Mouse (Mus musculus) G1E (cell line): ENCODE measurements around the gene Zfp467. TPM values are rescaled to one million over a fixed set of nuclear protein-coding genes. Genes with fewer than 3 reads are reported as not detected.

Experiments
- ATAC-seq: 2 replicates; pipeline ENCODE4 v1.8.0; 2016; ENCODE audit warnings: mild to moderate bottlenecking; ENCODE audit not compliant: insufficient number of reproducible peaks, poor library complexity, low FRiP score, severe bottlenecking; ENCODE audit errors: extremely low read depth
- DNase-seq: peaks from one replicate; pipeline ENCODE4 v3.0.0; 2012; ENCODE audit warnings: low spot score
- H3K27me3 ChIP-seq: 2 replicates; pipeline ENCODE4 v1.6.1; 2012; ENCODE audit warnings: mild to moderate bottlenecking, low read length, inconsistent platforms; ENCODE audit not compliant: insufficient read depth
- H3K36me3 ChIP-seq: replicated peaks from 2 replicates; pipeline ENCODE3; 2012; ENCODE audit warnings: mild to moderate bottlenecking, inconsistent platforms
- H3K4me1 ChIP-seq: 2 replicates; pipeline ENCODE4 v1.6.1; 2012; ENCODE audit warnings: low read depth, low read length, inconsistent platforms, mixed read lengths; ENCODE audit not compliant: insufficient read depth
- H3K4me3 ChIP-seq: 2 replicates; pipeline ENCODE4 v1.5.1; 2012; ENCODE audit warnings: low read depth, mild to moderate bottlenecking, inconsistent platforms, low read length, moderate library complexity, mixed read lengths
- H3K9me3 ChIP-seq: replicated peaks from 2 replicates; pipeline ENCODE4 v1.6.1; 2012; ENCODE audit warnings: inconsistent platforms
- CTCF ChIP-seq: IDR thresholded peaks from 2 replicates; pipeline ENCODE4 v1.5.1; 2012; ENCODE audit warnings: low read depth, low read length, inconsistent platforms, mixed read lengths
- GATA1 ChIP-seq: IDR thresholded peaks from 2 replicates; pipeline ENCODE4 v1.6.1; 2012; ENCODE audit warnings: borderline replicate concordance, low read length, inconsistent platforms, mixed read lengths
- GATA2 ChIP-seq: IDR thresholded peaks from 2 replicates; pipeline ENCODE4 v1.6.1; 2012; ENCODE audit warnings: low read depth, low read length, inconsistent platforms, borderline replicate concordance
- POLR2AphosphoS5 ChIP-seq: IDR thresholded peaks from 2 replicates; pipeline ENCODE4 v1.6.1; 2012; ENCODE audit warnings: low read depth, low read length, inconsistent platforms; ENCODE audit not compliant: insufficient replicate concordance
- TAL1 ChIP-seq: conservative IDR thresholded peaks from 2 replicates; pipeline ENCODE4 v1.6.1; 2012; ENCODE audit warnings: low read depth, low read length, inconsistent platforms, mixed read lengths
- polyA plus RNA-seq: library from polyadenylated mRNA; stranded (reverse); fragments of >175 nt; gene quantifications from 2 replicates; pipeline ENCODE4 v1.2.3, GENCODE M21; 2012
- total RNA-seq, 2 experiments: library from RNA; stranded (forward) in 1 of 2; stranded (reverse) in 1 of 2; fragments of 200-1000 nt in 1 of 2; fragments of >200 nt in 1 of 2; fragmentation: Nextera tagmentation in 1 of 2; gene quantifications; 2 replicates each; pipeline ENCODE4 v1.2.3; 2014 to 2017

The Zfp467 gene
- total RNA-seq (2014; fragmentation: Nextera tagmentation) (not detected in 2 replicates), total RNA-seq (2017) (0.05 and 0.64 TPM in 2 replicates), polyA plus RNA-seq (0.02 and 0.07 TPM in 2 replicates)

- TF ChIP-seq CTCF (no peak), TAL1 (no peak), POLR2AphosphoS5 (no peak), GATA1 (no peak), GATA2 (no peak)
- DNase-seq (no peak), ATAC-seq (no peak)
- H3K9me3 ChIP-seq, result no peaks in the 10 kb centered on the region
- H3K4me1 ChIP-seq, result peaks cover 6% of the 10 kb centered on the region
- H3K36me3 ChIP-seq, result no peaks in the 10 kb centered on the region
- peaks cover 22% of the 10 kb centered on the region; the same call in 1 of the 2 replicates for H3K27me3 ChIP-seq
- no peak within 1 kb of the TSS for H3K4me3 ChIP-seq
Observed at GRCm38 (mm10) chr6:48445181-48446101, at the start of gene Zfp467. Gene Zfp467 (minus strand): TSS chr6:48445825.

- Histone ChIP-seq H3K36me3 (no peaks in the 10 kb centered on the region), H3K27me3 (peaks cover 11% of the 10 kb centered on the region; the same call in 1 of the 2 replicates), H3K9me3 (peaks cover 3% of the 10 kb centered on the region; the same call in 1 of the 2 replicates), H3K4me3 (no peak overlapping the region), H3K4me1 (no peaks in the 10 kb centered on the region)
- no peak for ATAC-seq
- no peak for TF ChIP-seq GATA1
- TF ChIP-seq CTCF, result no peak
- TF ChIP-seq TAL1, result no peak
- TF ChIP-seq GATA2, result no peak
- no peak for TF ChIP-seq POLR2AphosphoS5
- no peak for DNase-seq
Observed at GRCm38 (mm10) chr6:48493136-48493730, 47.6 kb upstream of the Zfp467 start.

- Histone ChIP-seq H3K27me3 (peaks cover 11% of the 10 kb centered on the region; the same call in 1 of the 2 replicates), H3K4me3 (no peak overlapping the region), H3K9me3 (peaks cover 3% of the 10 kb centered on the region; the same call in 1 of the 2 replicates), H3K36me3 (no peaks in the 10 kb centered on the region), H3K4me1 (no peaks in the 10 kb centered on the region)
- ATAC-seq, result no peak
- no peak for DNase-seq
- no peak for TF ChIP-seq TAL1
- TF ChIP-seq CTCF, result no peak
- TF ChIP-seq GATA2, result no peak
- no peak for TF ChIP-seq GATA1
- no peak for TF ChIP-seq POLR2AphosphoS5
Observed at GRCm38 (mm10) chr6:48491361-48491760, 45.7 kb upstream of the Zfp467 start.

- Histone ChIP-seq H3K4me3 (no peak overlapping the region), H3K4me1 (no peaks in the 10 kb centered on the region), H3K27me3 (peaks cover 15% of the 10 kb centered on the region; the same call in 1 of the 2 replicates), H3K9me3 (no peaks in the 10 kb centered on the region), H3K36me3 (no peaks in the 10 kb centered on the region)
- ATAC-seq, result no peak
- TF ChIP-seq GATA1 (no peak), POLR2AphosphoS5 (no peak), TAL1 (no peak), CTCF (no peak), GATA2 (no peak)
- DNase-seq, result no peak
Observed at GRCm38 (mm10) chr6:48489741-48490140, 44.1 kb upstream of the Zfp467 start.

- H3K4me3 ChIP-seq, result no peak overlapping the region
- no peaks in the 10 kb centered on the region for H3K36me3 ChIP-seq
- ATAC-seq (no peak), DNase-seq (no peak)
- peaks cover 15% of the 10 kb centered on the region; the same call in 1 of the 2 replicates for H3K27me3 ChIP-seq
- H3K4me1 ChIP-seq, result no peaks in the 10 kb centered on the region
- no peak for TF ChIP-seq POLR2AphosphoS5
- no peaks in the 10 kb centered on the region for H3K9me3 ChIP-seq
Observed at GRCm38 (mm10) chr6:48487747-48488725, 42.4 kb upstream of the Zfp467 start.
